Mouse (Mus musculus) lung, postnatal 25 days (tissue): Measurements from ENCODE around the gene Grin1.

Experiments used
- DNase-seq: peaks from one replicate; pipeline ENCODE4 v3.0.0; 2022; ENCODE audit warnings: low spot score

Grin1 gene

GRCm38 (mm10) chr2:25318971-25319773 lies at the start of gene Grin1:
Gene Grin1, minus strand, starts transcription at chr2:25319187.
- DNase-seq, result peak; percentile 32

GRCm38 (mm10) chr2:25365091-25365761 lies 46.2 kb upstream of the Grin1 start, which contains the start of gene Uap1l1:
Gene Uap1l1, minus strand, starts transcription at chr2:25365682.
- peak; percentile 87 for DNase-seq

- DNase-seq, result no peak
Observed at GRCm38 (mm10) chr2:25364761-25365090, 45.7 kb upstream of the Grin1 start.

GRCm38 (mm10) chr2:25364313-25364712 lies 45.3 kb upstream of the Grin1 start:
- DNase-seq, result no peak

- peak; percentile 39 for DNase-seq
Observed at GRCm38 (mm10) chr2:25363478-25364178, 44.6 kb upstream of the Grin1 start.

- no peak for DNase-seq
Observed at GRCm38 (mm10) chr2:25359848-25360247, 40.9 kb upstream of the Grin1 start.

- DNase-seq, result peak; percentile 82
Observed at GRCm38 (mm10) chr2:25356208-25357079, 37.5 kb upstream of the Grin1 start, which contains the start of gene Dpp7. Gene Dpp7, minus strand, starts transcription at chr2:25356359.

GRCm38 (mm10) chr2:25355419-25356066 lies 36.6 kb upstream of the Grin1 start:
- DNase-seq, result no peak

GRCm38 (mm10) chr2:25354211-25354610 lies 35.2 kb upstream of the Grin1 start:
- no peak for DNase-seq

GRCm38 (mm10) chr2:25350701-25351100 lies 31.7 kb upstream of the Grin1 start:
- no peak for DNase-seq

- DNase-seq, result no peak
Observed at GRCm38 (mm10) chr2:25349499-25349898, 30.5 kb upstream of the Grin1 start.

- DNase-seq, result peak; percentile 17
Observed at GRCm38 (mm10) chr2:25348162-25348561, 29.2 kb upstream of the Grin1 start.

- DNase-seq, result no peak
Observed at GRCm38 (mm10) chr2:25338303-25338702, 19.3 kb upstream of the Grin1 start.

- DNase-seq, result no peak
Observed at GRCm38 (mm10) chr2:25333569-25333968, 14.6 kb upstream of the Grin1 start.

- peak; percentile 99 for DNase-seq
Observed at GRCm38 (mm10) chr2:25332286-25333160, 13.5 kb upstream of the Grin1 start, which contains the start of gene Man1b1. Gene Man1b1, plus strand, starts transcription at chr2:25332338.

GRCm38 (mm10) chr2:25331470-25331869 lies 12.5 kb upstream of the Grin1 start:
- no peak for DNase-seq

- no peak for DNase-seq
Observed at GRCm38 (mm10) chr2:25328440-25328839, 9.5 kb upstream of the Grin1 start.

- no peak for DNase-seq
Observed at GRCm38 (mm10) chr2:25326036-25326435, 7.0 kb upstream of the Grin1 start.

GRCm38 (mm10) chr2:25320084-25320483 lies 1.1 kb upstream of the Grin1 start:
- DNase-seq, result no peak
